Mouse (Mus musculus): Measurements from ENCODE around the gene Dnmt1.

DNA sequence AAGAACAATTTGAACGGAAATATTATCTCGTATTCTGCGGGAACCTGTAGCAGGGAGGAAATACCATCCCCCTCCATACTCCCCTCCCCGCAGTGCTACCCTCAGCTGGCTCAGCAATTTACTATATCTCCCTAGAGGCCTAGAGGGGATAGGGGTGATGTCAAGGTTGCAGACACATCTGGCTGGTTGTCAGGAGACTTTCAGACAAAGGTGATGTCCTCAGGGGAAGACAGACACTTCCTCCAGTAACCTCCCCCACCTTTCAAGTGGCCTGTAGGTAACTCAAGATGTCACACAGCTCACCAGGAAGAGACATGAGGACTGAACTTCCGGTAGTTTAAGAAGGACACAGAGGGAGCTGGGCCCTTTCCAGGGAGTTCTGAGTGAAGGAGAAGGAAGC lies 23.5 kb upstream of the Dnmt1 start:
- TF ChIP-seq GATA1 (IDR thresholded peaks at IDR 0.05; ENCODE audit: borderline replicate concordance, low read length) (no peak), FLI1 (IDR thresholded peaks at IDR 0.05; ENCODE audit: low read length) (no peak)

Data from megakaryocyte, embryonic 14.5 days (primary cell).